Mouse (Mus musculus): ENCODE data around the gene Rpl37a.

GRCm38 (mm10) chr1:72700479-72700878 lies 10.6 kb upstream of the Rpl37a start, which contains the start of gene Ankar:
- no peak for TF ChIP-seq CTCF (IDR thresholded peaks at IDR 0.05; ENCODE audit: borderline replicate concordance, control insufficient read depth, extremely low read depth, insufficient read depth, low read length, poor library complexity)
- no peak for TF ChIP-seq POLR2A (IDR thresholded peaks at IDR 0.05; ENCODE audit: control insufficient read depth, extremely low read depth, insufficient read depth, low read length, poor library complexity)

Data from thymus, adult 2 months (tissue).